Mouse (Mus musculus) bone marrow, adult 2 months (tissue): ENCODE results near the gene Gm17660.

Experiments
- CTCF ChIP-seq: fragments of 200-500 bp; IDR thresholded peaks from 2 replicates; pipeline ENCODE4 v1.5.1; 2011; ENCODE audit warnings: low read length, control low read depth; ENCODE audit not compliant: control insufficient read depth, insufficient read depth
- POLR2A ChIP-seq: fragments of 200-500 bp; IDR thresholded peaks from 2 replicates; pipeline ENCODE4 v1.6.1; 2011; ENCODE audit warnings: low read depth, mild to moderate bottlenecking, control low read depth, low read length, borderline replicate concordance; ENCODE audit not compliant: control insufficient read depth

DNA sequence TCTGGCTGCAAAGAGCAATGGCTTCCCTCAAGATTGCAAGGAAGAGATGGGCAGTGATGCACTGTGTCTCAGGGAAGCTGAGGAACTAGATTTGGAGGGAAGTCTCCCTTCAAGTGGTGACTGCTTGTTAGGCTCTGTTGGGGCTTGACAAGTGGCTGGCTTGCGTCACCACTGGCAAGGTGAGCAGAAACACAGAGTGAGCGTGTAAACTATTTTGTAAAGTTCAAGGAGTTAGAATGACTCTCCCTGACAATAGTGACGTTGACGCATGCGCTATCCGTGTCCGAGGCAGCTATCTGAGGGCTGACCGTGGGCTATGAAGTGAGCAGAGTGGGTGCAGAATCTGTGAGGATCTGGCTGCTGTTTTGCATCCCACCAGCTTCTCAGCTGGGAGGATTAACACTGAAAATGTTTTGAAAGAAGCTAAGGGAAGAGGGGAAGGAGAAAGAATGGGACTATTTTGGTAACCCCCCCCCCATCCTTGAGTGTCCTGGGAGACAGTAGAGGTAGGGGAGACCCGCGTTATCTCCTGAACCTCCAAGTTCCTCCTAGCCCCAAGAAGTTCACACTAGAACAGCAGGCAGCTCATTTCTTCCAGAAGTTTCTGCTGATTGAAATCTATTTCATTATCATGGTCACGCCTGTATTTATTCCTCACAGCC, 18.1 kb upstream of the Gm17660 start:
- TF ChIP-seq CTCF (no peak), POLR2A (no peak)
